Mouse (Mus musculus) heart, adult 18-20 months (tissue): ENCODE data around the gene Vps26c. TPM values are rescaled to one million over a fixed set of nuclear protein-coding genes. Genes with fewer than 3 reads are reported as not detected.
"Not testable (repeated sequence)": the region's sequence is repeated elsewhere in the genome, so short reads cannot be mapped to it uniquely, and the experiment has no call there.

Experiments used
- DNase-seq, 2 experiments: peaks; one replicate each; pipeline ENCODE4 v3.0.0; 2021 to 2022; ENCODE audit warnings: mixed read lengths in 1 of 2
- total RNA-seq, 2 experiments: library from RNA; stranded (reverse); gene quantifications; 2 replicates each; pipeline ENCODE4 v1.2.3; 2021

Vps26c gene
- total RNA-seq, 2 experiments from 2014 or later = 20.7 to 21.7 TPM

GRCm38 (mm10) chr16:94497176-94497575, 29.5 kb downstream of the Vps26c start:
- DNase-seq = not testable (repeated sequence)

DNA sequence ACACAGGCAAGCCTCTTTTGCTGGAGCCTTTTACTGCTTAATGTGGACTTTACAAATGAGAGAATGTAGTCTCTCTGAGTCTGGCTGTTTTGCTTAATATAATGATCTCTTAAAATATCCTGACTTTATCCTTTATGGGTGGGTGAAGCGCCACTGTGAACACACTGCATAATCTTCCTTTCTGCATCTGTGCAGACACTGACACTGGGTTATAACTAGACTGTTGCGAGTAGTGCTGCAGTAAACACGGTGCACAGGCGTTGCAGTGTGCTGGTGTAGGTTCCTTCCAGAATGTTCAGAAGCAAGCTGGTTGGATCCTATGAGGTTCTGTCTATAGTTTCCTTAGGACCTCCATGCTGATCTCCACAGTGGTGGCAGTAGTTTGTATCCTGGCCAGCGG, 37.3 kb downstream of the Vps26c start:
- no peak for DNase-seq

DNA sequence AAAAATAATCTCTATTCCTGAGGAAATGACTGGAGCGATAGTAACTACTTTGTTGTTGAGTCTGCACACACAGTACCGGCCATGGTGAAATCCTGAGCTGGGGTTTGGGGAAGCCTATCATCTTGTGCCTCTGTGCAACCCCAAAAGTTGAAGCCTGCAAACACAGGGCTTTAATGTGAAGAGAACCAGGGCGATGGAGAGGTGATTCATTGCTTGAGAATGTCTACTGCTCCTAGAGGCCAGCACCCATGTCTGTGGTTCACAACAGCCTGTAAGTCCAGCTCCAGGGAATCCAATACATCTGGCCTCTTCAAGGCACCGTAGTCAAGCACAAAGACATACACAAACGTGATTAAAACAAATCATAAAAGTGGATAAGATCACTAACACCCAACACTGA, 39.3 kb downstream of the Vps26c start:
- DNase-seq = no peak

- no peak for DNase-seq
Observed at GRCm38 (mm10) chr16:94484752-94485535, 41.7 kb downstream of the Vps26c start.

DNA sequence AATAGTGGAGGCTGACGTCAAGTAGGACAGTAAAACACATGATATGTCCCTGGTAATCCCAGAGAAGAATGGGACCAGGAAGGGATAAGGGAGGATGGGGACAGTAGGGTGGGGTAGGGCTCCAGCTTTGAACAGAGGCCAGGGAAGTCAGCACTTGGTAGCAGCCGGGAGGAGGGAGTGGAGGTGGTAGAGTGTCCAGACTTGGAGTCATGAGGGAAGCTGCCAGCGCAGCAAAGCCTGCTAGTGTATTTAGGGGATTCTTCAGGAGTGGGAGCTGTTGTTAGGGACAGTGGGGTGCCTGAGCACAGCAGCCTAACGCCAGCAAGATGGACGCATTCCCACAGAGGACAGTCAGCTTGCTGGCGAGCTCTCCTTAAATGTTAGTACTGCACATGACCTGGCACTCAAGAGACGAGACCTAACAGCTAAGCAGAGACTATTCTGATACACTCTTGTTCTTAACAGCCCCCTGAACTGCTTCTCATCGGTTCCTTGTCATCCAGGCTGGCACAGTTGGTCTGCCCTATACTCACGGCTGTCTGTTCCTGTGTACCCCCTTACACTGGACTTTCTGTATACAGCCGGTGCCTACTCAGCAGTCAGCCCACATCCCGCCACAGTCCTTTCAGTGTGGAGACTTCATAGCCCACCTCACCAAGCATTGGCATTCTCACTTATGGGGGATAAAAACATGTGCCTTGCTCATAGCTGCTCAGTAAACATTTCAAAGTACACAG, 53.4 kb downstream of the Vps26c start:
- peak; percentile 38 to 56 for DNase-seq

DNA sequence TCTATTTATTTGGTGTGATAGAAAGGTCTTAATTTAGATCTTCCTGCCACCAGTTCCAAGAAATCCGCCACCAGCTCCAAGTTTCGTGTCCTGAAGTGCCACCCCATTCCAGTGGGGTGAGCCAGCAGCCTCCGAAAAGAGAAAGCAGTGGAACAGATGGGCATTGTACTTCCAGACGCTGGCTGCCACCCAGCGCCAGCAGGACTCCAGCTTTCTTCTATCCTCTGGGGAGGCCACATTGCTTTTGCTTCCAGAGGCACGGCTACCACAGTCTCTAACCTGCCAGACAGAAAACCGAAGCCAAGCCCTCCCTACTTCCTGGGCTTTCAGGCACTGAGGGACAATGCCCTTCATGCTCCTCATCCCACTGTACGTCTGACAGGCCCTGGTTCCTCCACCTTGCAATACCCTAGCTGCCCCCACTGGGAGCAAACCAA, 54.1 kb downstream of the Vps26c start:
- DNase-seq = peak; percentile 74 to 86

GRCm38 (mm10) chr16:94468391-94468790, 58.2 kb downstream of the Vps26c start:
- DNase-seq = peak; percentile 22 to 29

- DNase-seq = peak; percentile 65 to 73
Observed at GRCm38 (mm10) chr16:94467337-94468055, 59.1 kb downstream of the Vps26c start.

- DNase-seq = not testable (repeated sequence)
Observed at GRCm38 (mm10) chr16:94466317-94466716, 60.3 kb downstream of the Vps26c start.

GRCm38 (mm10) chr16:94465900-94466299, 60.7 kb downstream of the Vps26c start:
- DNase-seq = no peak

DNA sequence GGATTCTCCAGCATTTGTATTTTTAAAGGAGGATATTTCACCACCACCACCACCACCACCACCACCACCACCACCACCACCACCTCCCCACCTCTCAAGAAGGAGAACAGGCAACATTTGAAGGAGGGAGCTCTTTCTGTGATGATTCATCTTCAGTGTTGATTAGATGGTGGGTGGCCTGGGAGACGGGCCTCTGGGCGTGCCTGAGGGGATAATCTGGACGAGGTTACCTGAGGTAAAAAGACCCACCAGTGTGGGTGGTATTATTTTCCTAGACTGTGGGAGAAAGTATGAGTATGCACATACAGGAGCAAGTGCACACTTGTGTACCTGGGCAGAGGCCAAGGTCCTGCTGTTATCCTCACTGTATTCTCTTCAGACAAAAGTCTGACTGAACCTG, 62.6 kb downstream of the Vps26c start:
- DNase-seq = no peak

GRCm38 (mm10) chr16:94454146-94454545, 72.5 kb downstream of the Vps26c start:
- DNase-seq = no peak

DNA sequence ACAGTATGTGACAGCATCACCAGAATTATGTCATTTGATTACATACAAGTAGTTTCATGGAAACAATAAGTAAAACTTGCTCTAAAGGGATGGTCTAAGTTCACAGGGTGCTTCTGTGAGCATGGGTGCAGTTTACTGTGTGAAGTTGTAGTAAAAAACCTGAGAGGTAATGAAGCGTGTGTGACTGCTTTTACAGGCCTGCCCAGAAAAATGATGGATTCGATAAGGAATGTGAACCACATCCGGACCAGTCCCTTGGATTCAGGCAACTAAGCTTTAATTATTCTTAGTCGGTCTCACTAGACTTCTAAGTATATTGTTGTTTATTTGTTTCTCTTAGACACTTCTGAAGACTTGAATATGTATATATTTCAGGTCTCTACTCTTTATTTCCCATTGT, 73.9 kb downstream of the Vps26c start:
- DNase-seq = no peak

GRCm38 (mm10) chr16:94451545-94452488, 74.8 kb downstream of the Vps26c start:
- DNase-seq = no peak

GRCm38 (mm10) chr16:94449632-94450031, 77.0 kb downstream of the Vps26c start:
- DNase-seq = no peak

- no peak for DNase-seq
Observed at GRCm38 (mm10) chr16:94449151-94449550, 77.5 kb downstream of the Vps26c start.

Other genes starting within 250 kb of the Vps26c start
- gene Hlcs, start 213.3 kb downstream of the Vps26c start, total RNA-seq = 1 to 10 TPM; 7.3 to 9.1 TPM
- 1 to 10 TPM; 3.7 to 4.0 TPM for gene Ripply3, start 198.4 kb downstream of the Vps26c start, total RNA-seq
- 10 to 100 TPM; 83.9 to 89.1 TPM for gene Ttc3, start 156.2 kb downstream of the Vps26c start, total RNA-seq
- gene Pigp, start 155.0 kb downstream of the Vps26c start, total RNA-seq = 100 to 1,000 TPM; 119 to 125 TPM
- gene Dyrk1a, start 43.2 kb upstream of the Vps26c start, total RNA-seq = 10 to 100 TPM; 64.8 to 73.1 TPM